Mouse (Mus musculus): ENCODE measurements around the gene 4931423N10Rik. TPM values are rescaled to one million over a fixed set of nuclear protein-coding genes. Genes with fewer than 3 reads are reported as not detected.
"Not testable (repeated sequence)": the region's sequence is repeated elsewhere in the genome, so short reads cannot be mapped to it uniquely, and the experiment has no call there.

4931423N10Rik gene
- polyA plus RNA-seq, 1 experiment = not detected

GRCm38 (mm10) chr2:23228463-23228862 lies 21.2 kb downstream of the 4931423N10Rik start:
- TF ChIP-seq POLR2A (IDR thresholded peaks at IDR 0.05; ENCODE audit: low read depth, low read length) (no peak), CTCF (IDR thresholded peaks at IDR 0.05; ENCODE audit: extremely low read depth, insufficient read depth, insufficient read length, insufficient replicate concordance) (no peak)
- no peak for DNase-seq (ENCODE audit: low read depth in 1 of 2, low spot score in 2 of 2)
- H3K27me3 ChIP-seq (ENCODE audit: control insufficient read depth, insufficient read depth, low read length) = no peaks in the 10 kb centered on the region; the same call in 1 of the 2 replicates
- H3K4me3 ChIP-seq (ENCODE audit: extremely low read depth, insufficient read depth, insufficient read length) = no peak overlapping the region
- no peaks in the 10 kb centered on the region for H3K36me3 ChIP-seq (ENCODE audit: control insufficient read depth, insufficient read depth, low read length)
- 30% methylated on average over 2 of the region's 2 CpGs for WGBS
- H3K4me1 ChIP-seq (ENCODE audit: control insufficient read depth, insufficient read depth, insufficient read length) = no peaks in the 10 kb centered on the region
- H3K27ac ChIP-seq (ENCODE audit: insufficient read depth, low read length) = no peak overlapping the region

- TF ChIP-seq CTCF (IDR thresholded peaks at IDR 0.05; ENCODE audit: extremely low read depth, insufficient read depth, insufficient read length, insufficient replicate concordance) = no peak
- TF ChIP-seq POLR2A (IDR thresholded peaks at IDR 0.05; ENCODE audit: low read depth, low read length) = no peak
- 0 out of 2 replicates have a peak overlapping the region, but pooled peaks have one; percentile 1 for H3K4me3 ChIP-seq (ENCODE audit: extremely low read depth, insufficient read depth, insufficient read length)
Measured at GRCm38 (mm10) chr2:23234065-23234773, 26.9 kb downstream of the 4931423N10Rik start.

GRCm38 (mm10) chr2:23290991-23291390 lies 83.7 kb downstream of the 4931423N10Rik start:
- 61% methylated on average over 19 of the region's 19 CpGs for WGBS
- H3K4me1 ChIP-seq (ENCODE audit: control insufficient read depth, insufficient read depth, insufficient read length); H3K27ac ChIP-seq (ENCODE audit: insufficient read depth, low read length); DNase-seq (ENCODE audit: low read depth in 1 of 2, low spot score in 2 of 2); H3K36me3 ChIP-seq (ENCODE audit: control insufficient read depth, insufficient read depth, low read length); H3K27me3 ChIP-seq (ENCODE audit: control insufficient read depth, insufficient read depth, low read length); H3K4me3 ChIP-seq (ENCODE audit: extremely low read depth, insufficient read depth, insufficient read length): not testable (repeated sequence)

More at GRCm38 (mm10) chr2:23234065-23234773, 26.9 kb downstream of the 4931423N10Rik start:
- no peaks in the 10 kb centered on the region for H3K4me1 ChIP-seq (ENCODE audit: control insufficient read depth, insufficient read depth, insufficient read length)
- WGBS = 1% methylated on average over 29 of the region's 50 CpGs
- DNase-seq (ENCODE audit: low read depth in 1 of 2, low spot score in 2 of 2) = no peak
- H3K27me3 ChIP-seq (ENCODE audit: control insufficient read depth, insufficient read depth, low read length) = peaks cover 2% of the 10 kb centered on the region; the same call in 1 of the 2 replicates
- no peak overlapping the region for H3K27ac ChIP-seq (ENCODE audit: insufficient read depth, low read length)
- H3K36me3 ChIP-seq (ENCODE audit: control insufficient read depth, insufficient read depth, low read length) = no peaks in the 10 kb centered on the region

GRCm38 (mm10) chr2:23314869-23315268 lies 107.6 kb downstream of the 4931423N10Rik start:
- 5% methylated on average over 1 of the region's 1 CpGs for WGBS
- no peaks in the 10 kb centered on the region for H3K4me1 ChIP-seq (ENCODE audit: control insufficient read depth, insufficient read depth, insufficient read length)
- DNase-seq (ENCODE audit: low read depth in 1 of 2, low spot score in 2 of 2) = no peak
- H3K36me3 ChIP-seq (ENCODE audit: control insufficient read depth, insufficient read depth, low read length) = no peaks in the 10 kb centered on the region
- H3K27ac ChIP-seq (ENCODE audit: insufficient read depth, low read length) = no peak overlapping the region
- H3K4me3 ChIP-seq (ENCODE audit: extremely low read depth, insufficient read depth, insufficient read length) = no peak overlapping the region
- H3K27me3 ChIP-seq (ENCODE audit: control insufficient read depth, insufficient read depth, low read length) = no peaks in the 10 kb centered on the region
- TF ChIP-seq CTCF (IDR thresholded peaks at IDR 0.05; ENCODE audit: extremely low read depth, insufficient read depth, insufficient read length, insufficient replicate concordance) (no peak), POLR2A (IDR thresholded peaks at IDR 0.05; ENCODE audit: low read depth, low read length) (no peak)

Other genes starting within 250 kb of the 4931423N10Rik start
- gene Abi1, start 167.2 kb upstream of the 4931423N10Rik start, polyA plus RNA-seq (2012; rRNA removed) = 63.0 and 67.8 TPM in 2 replicates
- 7.5 and 7.8 TPM in 2 replicates for gene Acbd5, start 139.3 kb upstream of the 4931423N10Rik start, polyA plus RNA-seq (2012; rRNA removed)
- gene Mastl, start 51.5 kb upstream of the 4931423N10Rik start, polyA plus RNA-seq (2012; rRNA removed) = 0.25 and 0.49 TPM in 2 replicates
- gene Yme1l1, start 51.1 kb upstream of the 4931423N10Rik start, polyA plus RNA-seq (2012; rRNA removed) = 1.8 and 2.2 TPM in 2 replicates
- gene Nxph2, start 113.8 kb downstream of the 4931423N10Rik start, polyA plus RNA-seq (2012; rRNA removed) = not detected in 2 replicates